ENCODE assay signal across 18 mouse cellular contexts in the genomic region with DNA sequence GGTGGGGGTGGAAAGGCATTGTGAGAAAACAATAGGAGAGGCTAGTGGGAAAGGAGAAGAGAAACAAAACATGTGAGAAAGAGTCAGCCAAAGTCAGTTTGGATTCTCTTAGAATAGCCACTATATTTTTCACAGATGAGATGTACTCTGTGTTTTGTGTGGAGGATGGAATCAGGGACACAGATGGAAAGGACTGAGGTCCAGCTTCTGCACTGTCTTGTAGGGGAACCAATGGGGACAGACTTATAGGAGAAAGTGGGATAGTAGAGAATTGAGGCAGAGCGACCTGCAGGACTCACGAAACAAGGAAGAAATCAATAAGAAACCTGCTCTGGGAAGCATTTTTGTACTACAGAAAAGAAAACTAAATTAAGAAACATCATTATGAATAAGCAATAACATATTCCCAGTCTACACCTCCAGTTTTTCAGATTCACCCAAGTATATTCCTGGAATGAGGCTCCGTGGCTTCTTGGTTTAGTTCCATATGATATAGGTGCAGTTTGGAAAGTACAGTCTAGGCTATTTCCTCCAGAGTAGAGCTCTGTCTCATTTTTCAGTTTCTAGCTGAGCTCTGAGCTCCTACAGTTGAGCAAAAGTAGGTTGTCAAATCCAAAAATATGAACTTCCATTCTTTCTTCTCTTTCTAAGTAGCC.
"Had no signal": no experiment of that assay in that cellular context is flagged by ENCODE, and none has a peak within 500 bp of the region (broad histone marks: within the 10 kb centered on the region; RNA-seq: fewer than 3 reads in every experiment).

No protein-coding gene starts in this region.

- ATAC-seq: midbrain, embryonic 16.5 days had no signal

- H3K27ac ChIP-seq: midbrain, embryonic 10.5 days; midbrain, embryonic 12.5 days; neural tube, embryonic 13.5 days; neural tube, embryonic 15.5 days had no signal

- DNase-seq: lung, adult 18-20 months; lung, embryonic 14.5 days; lung, postnatal 10 days; lung, postnatal 4 days; midbrain, embryonic 14.5 days; retina, postnatal 1 day; right cerebral cortex, postnatal 25 days; right cerebral cortex, postnatal 4 days; spleen, adult 18-20 months; thymus, adult 2 months; thymus, postnatal 25 days; thymus, postnatal 4 days had no signal

- H3K4me3 ChIP-seq: midbrain, embryonic 10.5 days; midbrain, embryonic 12.5 days; myocyte; neural tube, embryonic 13.5 days; neural tube, embryonic 15.5 days had no signal

- H3K4me1 ChIP-seq: midbrain, embryonic 10.5 days; midbrain, embryonic 12.5 days; neural tube, embryonic 13.5 days; neural tube, embryonic 15.5 days had no signal
